Mouse (Mus musculus) lung, embryonic 16.5 days (tissue): ENCODE measurements around the gene Arpp19. TPM values are rescaled to one million over a fixed set of nuclear protein-coding genes. Genes with fewer than 3 reads are reported as not detected.

Experiments
- ATAC-seq: fragments of 200-750 bp; cut with Nextera tagmentation; 2 replicates; pipeline ENCODE4 v1.8.0; 2017; ENCODE audit warnings: low read depth, mild to moderate bottlenecking, moderate library complexity
- H3K27ac ChIP-seq: fragments of 300-500 bp; sonication (generic); 2 replicates; pipeline ENCODE4 v1.5.1; 2014; ENCODE audit warnings: mild to moderate bottlenecking, control low read depth, low read length
- H3K27me3 ChIP-seq: fragments of 300-500 bp; sonication (generic); 2 replicates; pipeline ENCODE4 v1.6.1; 2014; ENCODE audit warnings: low read depth, low read length, mixed read lengths; ENCODE audit not compliant: control insufficient read depth, insufficient read depth
- H3K36me3 ChIP-seq: fragments of 300-500 bp; sonication (generic); 2 replicates; pipeline ENCODE4 v1.6.1; 2014; ENCODE audit warnings: low read length; ENCODE audit not compliant: control insufficient read depth, insufficient read depth
- H3K4me1 ChIP-seq: fragments of 300-500 bp; sonication (generic); replicated peaks from 2 replicates; pipeline ENCODE4 v1.6.1; 2014; ENCODE audit warnings: low read length, mixed read lengths; ENCODE audit not compliant: control insufficient read depth, insufficient read depth
- H3K4me2 ChIP-seq: fragments of 300-500 bp; sonication (generic); 2 replicates; pipeline ENCODE4 v1.6.1; 2014; ENCODE audit warnings: low read depth, low read length, control low read depth
- H3K4me3 ChIP-seq: fragments of 300-500 bp; sonication (generic); 2 replicates; pipeline ENCODE4 v1.5.1; 2014; ENCODE audit warnings: mild to moderate bottlenecking, low read length, control low read depth
- H3K9ac ChIP-seq: fragments of 300-500 bp; sonication (generic); 2 replicates; pipeline ENCODE4 v1.6.1; 2014; ENCODE audit warnings: low read length, control low read depth
- H3K9me3 ChIP-seq: fragments of 300-500 bp; sonication (generic); 2 replicates; pipeline ENCODE4 v1.6.1; 2016; ENCODE audit warnings: low read length; ENCODE audit not compliant: control insufficient read depth
- WGBS: fragments of 180-500 bp; shearing (Covaris S2); extraction: QIAGEN DNeasy Blood & Tissue Kit; methylation state at CpG from one replicate; pipeline ENCODE4 v1.1.7; 2014; 5-methylcytosine and 5-hydroxymethylcytosine counted together
- polyA plus RNA-seq: library from polyadenylated mRNA; unstranded; fragments of >200 nt; fragmentation: Nextera tagmentation; extraction: Ambion mirVana; gene quantifications from 2 replicates; pipeline ENCODE4 v1.2.1, GENCODE M21; 2015

Arpp19 gene
- polyA plus RNA-seq, 1 experiment from 2014 or later: 306 TPM

DNA sequence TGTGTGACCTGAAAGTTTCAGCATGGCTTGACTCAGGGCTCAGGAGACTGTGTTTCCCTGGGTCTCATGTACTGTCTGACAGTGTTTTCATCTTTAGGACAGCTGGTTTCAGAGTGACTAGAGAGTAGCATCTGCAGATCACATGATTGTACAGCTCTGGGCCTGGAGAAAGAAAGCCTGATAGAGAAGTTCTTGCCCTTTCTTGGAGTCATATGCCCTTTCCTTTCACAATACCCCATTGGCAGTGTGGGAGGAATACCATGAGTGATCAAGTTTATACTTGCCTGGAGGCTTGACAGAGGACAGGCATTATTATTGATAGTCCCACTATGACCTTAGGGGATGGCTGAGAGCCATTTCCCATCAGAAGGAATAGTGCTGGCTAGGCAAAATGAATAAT lies 39.8 kb downstream of the Arpp19 start:
- ATAC-seq: no peak
- no peaks in the 10 kb centered on the region for H3K9me3 ChIP-seq
- H3K36me3 ChIP-seq: no peaks in the 10 kb centered on the region
- no peak overlapping the region for H3K27ac ChIP-seq
- H3K4me2 ChIP-seq: no peak overlapping the region
- no peak overlapping the region for H3K4me3 ChIP-seq
- no peaks in the 10 kb centered on the region for H3K27me3 ChIP-seq
- H3K9ac ChIP-seq: no peak overlapping the region
- H3K4me1 ChIP-seq: peaks cover 3% of the 10 kb centered on the region; the same call in 1 of the 2 replicates

DNA sequence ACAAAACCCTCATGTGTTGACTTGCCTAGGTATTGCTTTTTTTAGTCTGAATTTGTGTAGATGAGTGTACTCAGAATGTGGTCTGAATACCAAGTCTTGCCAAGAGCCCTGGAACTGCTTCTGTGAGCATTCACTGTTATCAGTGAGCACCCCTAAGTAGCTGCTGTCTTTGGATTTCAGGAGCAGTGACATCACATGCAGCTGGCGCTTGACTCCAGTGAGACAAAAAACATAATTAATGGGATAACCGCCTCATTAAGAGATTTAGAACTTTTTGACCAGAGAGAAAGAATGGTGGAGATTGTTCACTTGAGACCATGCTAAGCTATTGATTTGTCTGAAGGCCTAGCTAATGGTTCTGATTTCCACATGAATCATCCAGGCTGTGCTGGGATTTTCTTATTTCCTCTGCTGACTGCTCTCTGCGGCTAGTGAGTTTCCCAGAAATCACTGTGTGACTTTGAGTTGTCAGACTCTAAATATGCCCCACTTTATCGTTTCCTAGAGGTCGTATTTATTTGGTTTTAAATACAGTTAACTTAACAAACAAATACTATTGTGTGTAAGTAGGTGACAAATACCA lies 47.9 kb downstream of the Arpp19 start:
- Histone ChIP-seq H3K27me3 (no peaks in the 10 kb centered on the region), H3K4me3 (no peak overlapping the region), H3K36me3 (no peaks in the 10 kb centered on the region), H3K4me1 (no peaks in the 10 kb centered on the region), H3K27ac (no peak overlapping the region), H3K9ac (no peak overlapping the region), H3K4me2 (no peak overlapping the region), H3K9me3 (no peaks in the 10 kb centered on the region)
- ATAC-seq: no peak
- WGBS: 64% methylated on average over 5 of the region's 5 CpGs

- Histone ChIP-seq H3K27me3 (no peaks in the 10 kb centered on the region), H3K4me1 (no peaks in the 10 kb centered on the region), H3K27ac (no peak overlapping the region), H3K36me3 (no peaks in the 10 kb centered on the region), H3K9me3 (no peaks in the 10 kb centered on the region), H3K9ac (no peak overlapping the region), H3K4me3 (no peak overlapping the region), H3K4me2 (no peak overlapping the region)
- WGBS: 61% methylated on average over 2 of the region's 2 CpGs
- no peak for ATAC-seq
Measured at GRCm38 (mm10) chr9:75087823-75088222, 50.4 kb downstream of the Arpp19 start.

DNA sequence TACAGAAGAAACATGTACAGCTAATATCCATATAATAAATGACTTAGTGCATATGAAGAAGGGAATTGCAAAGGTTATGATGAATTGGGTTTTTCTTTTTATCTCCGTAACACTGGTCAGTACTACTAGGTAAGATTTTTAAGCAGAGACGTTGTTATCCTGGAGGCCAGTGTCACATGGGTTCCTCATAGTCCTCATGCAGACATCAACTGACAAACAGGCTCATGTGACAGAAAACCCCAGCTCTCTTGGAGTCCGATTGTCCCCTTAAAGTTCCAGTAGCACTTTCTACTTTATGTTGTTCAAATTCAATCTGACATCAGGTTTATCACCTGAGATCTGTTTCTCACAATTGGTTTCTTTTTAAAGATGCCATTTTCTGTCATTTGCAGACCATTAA lies 51.9 kb downstream of the Arpp19 start:
- Histone ChIP-seq H3K36me3 (no peaks in the 10 kb centered on the region), H3K4me3 (no peak overlapping the region), H3K4me1 (no peaks in the 10 kb centered on the region), H3K9ac (no peak overlapping the region), H3K4me2 (no peak overlapping the region), H3K27me3 (no peaks in the 10 kb centered on the region), H3K9me3 (no peaks in the 10 kb centered on the region), H3K27ac (no peak overlapping the region)
- ATAC-seq: no peak
- WGBS: 69% methylated on average over 3 of the region's 3 CpGs

- H3K9me3 ChIP-seq: no peaks in the 10 kb centered on the region
- H3K27ac ChIP-seq: no peak overlapping the region
- H3K9ac ChIP-seq: no peak overlapping the region
- ATAC-seq: no peak
- no peaks in the 10 kb centered on the region for H3K27me3 ChIP-seq
- 69% methylated on average over 1 of the region's 1 CpGs for whole genome bisulfite sequencing
- no peaks in the 10 kb centered on the region for H3K4me1 ChIP-seq
- H3K4me2 ChIP-seq: no peak overlapping the region
- H3K36me3 ChIP-seq: no peaks in the 10 kb centered on the region
- H3K4me3 ChIP-seq: no peak overlapping the region
Measured at GRCm38 (mm10) chr9:75092134-75092533, 54.7 kb downstream of the Arpp19 start.

DNA sequence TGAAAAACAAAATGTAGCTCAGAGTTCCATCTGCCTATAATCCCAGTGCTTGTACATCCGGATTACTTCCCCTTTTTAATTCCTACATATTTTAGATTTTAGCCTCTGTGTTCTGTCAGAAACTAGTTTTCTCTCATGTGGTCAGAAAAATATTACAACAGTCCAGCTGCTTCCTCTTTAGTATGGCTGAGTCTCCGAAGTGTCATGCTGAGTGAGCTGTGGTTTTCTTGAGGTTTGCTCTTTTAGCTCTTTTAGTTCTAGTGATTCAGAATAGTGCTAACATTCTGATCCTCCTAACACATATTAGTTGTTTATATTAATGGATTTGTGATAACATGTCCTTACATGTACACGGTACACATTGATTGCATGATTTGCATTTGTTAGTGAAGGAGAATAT lies 57.3 kb downstream of the Arpp19 start:
- H3K9me3 ChIP-seq: no peaks in the 10 kb centered on the region
- no peaks in the 10 kb centered on the region for H3K4me1 ChIP-seq
- no peak overlapping the region for H3K27ac ChIP-seq
- no peaks in the 10 kb centered on the region for H3K36me3 ChIP-seq
- H3K4me2 ChIP-seq: no peak overlapping the region
- ATAC-seq: no peak
- no peak overlapping the region for H3K4me3 ChIP-seq
- no peak overlapping the region for H3K9ac ChIP-seq
- no peaks in the 10 kb centered on the region for H3K27me3 ChIP-seq
- 69% methylated on average over 3 of the region's 3 CpGs for WGBS

- Histone ChIP-seq H3K27ac (no peak overlapping the region), H3K9ac (no peak overlapping the region), H3K4me2 (no peak overlapping the region), H3K36me3 (no peaks in the 10 kb centered on the region), H3K4me1 (no peaks in the 10 kb centered on the region), H3K4me3 (no peak overlapping the region), H3K27me3 (no peaks in the 10 kb centered on the region), H3K9me3 (no peaks in the 10 kb centered on the region)
- no peak for ATAC-seq
- WGBS: 94% methylated on average over 9 of the region's 9 CpGs
Measured at GRCm38 (mm10) chr9:75098937-75099336, 61.5 kb downstream of the Arpp19 start.

- Histone ChIP-seq H3K27me3 (no peaks in the 10 kb centered on the region), H3K4me1 (no peaks in the 10 kb centered on the region), H3K4me3 (no peak overlapping the region), H3K9me3 (no peaks in the 10 kb centered on the region), H3K27ac (no peak overlapping the region), H3K4me2 (no peak overlapping the region), H3K9ac (no peak overlapping the region), H3K36me3 (no peaks in the 10 kb centered on the region)
- 90% methylated on average over 8 of the region's 8 CpGs for WGBS
- ATAC-seq: no peak
Measured at GRCm38 (mm10) chr9:75100157-75100781, 62.9 kb downstream of the Arpp19 start.

DNA sequence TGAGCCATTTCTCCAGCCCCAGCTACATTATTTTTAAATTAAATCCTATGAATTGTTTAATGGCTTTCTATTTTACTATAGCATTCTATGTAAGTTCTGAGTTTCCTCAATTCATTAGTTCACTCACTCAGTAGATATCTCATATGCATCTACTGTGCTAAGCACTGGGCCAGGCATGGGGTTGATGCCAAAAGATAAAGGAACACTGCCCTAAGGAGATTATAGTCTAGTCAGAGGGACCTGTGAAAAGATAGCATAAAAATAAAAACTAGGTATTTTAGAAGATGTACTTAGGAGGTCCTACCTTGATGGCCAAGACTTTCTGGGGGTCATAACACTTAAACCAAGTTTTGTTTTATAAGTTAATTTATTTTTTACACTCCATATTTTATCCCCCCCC lies 64.7 kb downstream of the Arpp19 start:
- H3K9ac ChIP-seq: no peak overlapping the region
- H3K4me3 ChIP-seq: no peak overlapping the region
- no peaks in the 10 kb centered on the region for H3K27me3 ChIP-seq
- H3K4me2 ChIP-seq: no peak overlapping the region
- no peaks in the 10 kb centered on the region for H3K4me1 ChIP-seq
- H3K27ac ChIP-seq: no peak overlapping the region
- H3K36me3 ChIP-seq: no peaks in the 10 kb centered on the region
- H3K9me3 ChIP-seq: no peaks in the 10 kb centered on the region
- no peak for ATAC-seq
